Mouse (Mus musculus): ENCODE measurements around the gene Myo1a. TPM values are rescaled to one million over a fixed set of nuclear protein-coding genes. Genes with fewer than 3 reads are reported as not detected.

Gene Myo1a
- polyA plus RNA-seq, 1 experiment from 2014 or later, result 0.73 TPM

DNA sequence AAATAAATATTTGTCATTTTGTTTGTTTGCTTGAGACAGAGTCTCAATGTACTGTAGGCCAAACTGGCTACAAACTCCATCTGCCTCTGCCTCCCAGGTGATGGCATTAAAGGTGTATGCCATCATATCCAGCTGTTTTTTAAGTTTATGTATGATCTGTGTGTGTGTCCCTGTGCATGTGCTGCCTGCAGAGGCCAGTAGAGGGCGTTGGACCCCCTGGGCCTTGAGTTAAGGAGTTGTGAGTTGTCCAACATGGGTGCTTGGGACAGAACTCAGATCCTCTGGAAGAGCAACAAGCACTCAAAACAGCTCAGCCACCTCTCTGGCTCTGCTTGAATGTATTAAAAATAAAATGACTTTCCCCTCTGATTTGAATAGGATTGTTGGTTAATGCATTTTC lies 13.9 kb upstream of the Myo1a start:
- Histone ChIP-seq H3K4me1 (ENCODE audit: control insufficient read depth, insufficient read depth, low read depth, low read length) (no peaks in the 10 kb centered on the region), H3K4me2 (ENCODE audit: low read length) (no peak overlapping the region), H3K27me3 (replicated peaks; ENCODE audit: control insufficient read depth, insufficient read depth, low read length) (no peaks in the 10 kb centered on the region), H3K27ac (ENCODE audit: low read depth, low read length) (no peak overlapping the region), H3K9me3 (ENCODE audit: control insufficient read depth, low read length) (no peaks in the 10 kb centered on the region), H3K4me3 (ENCODE audit: low read length) (no peak overlapping the region), H3K9ac (ENCODE audit: low read depth, low read length) (no peak overlapping the region), H3K36me3 (ENCODE audit: control insufficient read depth, insufficient read depth, low read length) (no peaks in the 10 kb centered on the region; the same call in 1 of the 2 replicates)
- no peak for ATAC-seq
- WGBS, result 36% methylated on average over 1 of the region's 1 CpGs

DNA sequence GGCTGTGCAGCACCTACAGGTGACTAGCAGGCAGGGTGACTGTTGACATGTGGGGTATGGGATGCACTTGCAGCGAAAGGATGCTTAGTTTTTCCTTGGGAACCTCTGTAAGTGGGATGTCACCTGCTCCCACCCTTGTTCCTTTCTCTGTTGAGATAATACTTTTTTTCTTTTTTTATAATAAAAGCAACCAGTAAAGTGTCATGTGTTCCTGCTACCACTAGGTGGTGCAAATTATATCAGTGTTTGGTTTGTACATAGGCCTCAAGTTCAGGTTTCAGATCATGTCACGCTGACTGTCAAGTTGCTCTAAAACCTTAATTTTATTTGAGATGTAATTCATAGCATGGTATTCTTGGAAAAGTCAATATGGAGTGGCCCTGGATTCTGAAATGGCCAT lies 10.3 kb upstream of the Myo1a start:
- H3K27me3 ChIP-seq (replicated peaks; ENCODE audit: control insufficient read depth, insufficient read depth, low read length), result no peaks in the 10 kb centered on the region
- no peak overlapping the region for H3K4me3 ChIP-seq (ENCODE audit: low read length)
- H3K9ac ChIP-seq (ENCODE audit: low read depth, low read length), result no peak overlapping the region
- ATAC-seq, result no peak
- H3K4me1 ChIP-seq (ENCODE audit: control insufficient read depth, insufficient read depth, low read depth, low read length), result no peaks in the 10 kb centered on the region
- H3K36me3 ChIP-seq (ENCODE audit: control insufficient read depth, insufficient read depth, low read length), result no peaks in the 10 kb centered on the region; the same call in 1 of the 2 replicates
- 57% methylated on average over 2 of the region's 2 CpGs for WGBS
- no peak overlapping the region for H3K4me2 ChIP-seq (ENCODE audit: low read length)
- H3K27ac ChIP-seq (ENCODE audit: low read depth, low read length), result no peak overlapping the region
- no peaks in the 10 kb centered on the region for H3K9me3 ChIP-seq (ENCODE audit: control insufficient read depth, low read length)

DNA sequence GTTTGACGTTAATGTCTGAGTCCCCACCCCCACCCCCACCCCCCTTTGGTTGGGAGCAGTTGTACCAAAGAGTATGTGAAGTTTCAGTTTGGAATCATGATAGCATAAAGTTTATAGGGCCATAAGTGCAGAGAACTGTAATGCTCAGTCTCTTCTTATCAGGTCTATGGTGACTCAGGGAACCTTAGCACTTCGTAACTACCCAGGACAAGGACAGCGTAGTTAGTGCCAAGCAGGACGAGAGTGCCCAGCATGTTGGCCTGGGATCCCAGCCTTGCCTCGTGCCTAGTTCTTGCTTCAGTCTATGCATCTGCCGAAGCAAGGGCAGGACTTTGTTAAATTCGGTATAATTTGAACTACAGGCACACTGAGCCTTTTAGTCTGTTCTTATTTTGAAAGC lies 9.2 kb upstream of the Myo1a start:
- H3K9me3 ChIP-seq (ENCODE audit: control insufficient read depth, low read length), result no peaks in the 10 kb centered on the region
- H3K4me2 ChIP-seq (ENCODE audit: low read length), result no peak overlapping the region
- H3K27ac ChIP-seq (ENCODE audit: low read depth, low read length), result no peak overlapping the region
- H3K27me3 ChIP-seq (replicated peaks; ENCODE audit: control insufficient read depth, insufficient read depth, low read length), result no peaks in the 10 kb centered on the region
- H3K4me3 ChIP-seq (ENCODE audit: low read length), result no peak overlapping the region
- no peaks in the 10 kb centered on the region; the same call in 1 of the 2 replicates for H3K36me3 ChIP-seq (ENCODE audit: control insufficient read depth, insufficient read depth, low read length)
- H3K4me1 ChIP-seq (ENCODE audit: control insufficient read depth, insufficient read depth, low read depth, low read length), result no peaks in the 10 kb centered on the region
- ATAC-seq, result no peak
- no peak overlapping the region for H3K9ac ChIP-seq (ENCODE audit: low read depth, low read length)
- WGBS, result 94% methylated on average over 7 of the region's 7 CpGs

DNA sequence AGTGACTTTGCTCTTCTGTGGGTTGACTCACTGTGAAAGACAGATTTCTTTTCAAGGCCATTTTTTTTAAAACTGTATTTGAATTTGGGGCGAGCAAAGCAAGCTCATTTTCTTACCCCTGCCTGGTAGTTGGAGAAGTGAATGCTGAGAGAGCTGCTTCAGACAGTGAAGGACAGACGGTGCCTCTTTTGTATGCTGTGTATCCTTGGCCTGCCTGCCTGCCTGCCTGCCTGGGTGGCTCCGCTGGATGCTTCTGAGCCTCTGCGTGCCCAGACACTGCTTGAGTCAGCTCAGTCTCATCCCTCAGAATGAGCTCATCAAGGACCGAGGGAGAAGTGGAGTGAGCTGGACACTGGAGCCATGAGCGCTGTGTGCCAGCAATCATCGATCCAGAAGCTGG lies 6.0 kb upstream of the Myo1a start:
- Histone ChIP-seq H3K27me3 (replicated peaks; ENCODE audit: control insufficient read depth, insufficient read depth, low read length) (no peaks in the 10 kb centered on the region), H3K9me3 (ENCODE audit: control insufficient read depth, low read length) (no peaks in the 10 kb centered on the region), H3K4me2 (ENCODE audit: low read length) (no peak overlapping the region), H3K4me1 (ENCODE audit: control insufficient read depth, insufficient read depth, low read depth, low read length) (no peaks in the 10 kb centered on the region), H3K4me3 (ENCODE audit: low read length) (no peak overlapping the region), H3K36me3 (ENCODE audit: control insufficient read depth, insufficient read depth, low read length) (no peaks in the 10 kb centered on the region; the same call in 1 of the 2 replicates), H3K27ac (ENCODE audit: low read depth, low read length) (no peak overlapping the region), H3K9ac (ENCODE audit: low read depth, low read length) (no peak overlapping the region)
- ATAC-seq, result no peak
- 92% methylated on average over 7 of the region's 7 CpGs for WGBS

DNA sequence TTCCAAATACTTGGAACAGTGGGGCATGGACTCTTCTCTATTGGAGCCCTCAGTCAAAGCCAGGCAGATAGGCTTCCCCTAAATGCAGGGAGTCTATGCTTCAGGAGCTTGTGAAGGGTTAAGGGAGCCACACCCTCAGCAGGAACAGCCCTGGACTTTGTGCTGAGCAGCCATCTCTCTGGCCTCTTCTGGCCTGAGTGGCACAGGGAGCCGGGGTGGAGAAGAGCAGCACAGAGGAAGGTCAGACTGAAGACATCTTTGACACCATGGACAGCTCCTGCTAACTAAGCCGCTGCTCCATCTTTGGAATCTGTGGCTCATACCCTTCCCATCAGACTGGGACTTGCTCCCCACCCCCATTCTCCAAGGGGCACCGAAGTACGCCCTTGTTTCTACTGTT lies 1.7 kb upstream of the Myo1a start:
- Histone ChIP-seq H3K9ac (ENCODE audit: low read depth, low read length) (no peak overlapping the region), H3K27me3 (replicated peaks; ENCODE audit: control insufficient read depth, insufficient read depth, low read length) (no peaks in the 10 kb centered on the region), H3K4me2 (ENCODE audit: low read length) (no peak overlapping the region), H3K4me3 (ENCODE audit: low read length) (no peak overlapping the region), H3K4me1 (ENCODE audit: control insufficient read depth, insufficient read depth, low read depth, low read length) (no peaks in the 10 kb centered on the region), H3K36me3 (ENCODE audit: control insufficient read depth, insufficient read depth, low read length) (no peaks in the 10 kb centered on the region), H3K27ac (ENCODE audit: low read depth, low read length) (no peak overlapping the region), H3K9me3 (ENCODE audit: control insufficient read depth, low read length) (no peaks in the 10 kb centered on the region)
- no peak for ATAC-seq
- 57% methylated on average over 4 of the region's 4 CpGs for WGBS

DNA sequence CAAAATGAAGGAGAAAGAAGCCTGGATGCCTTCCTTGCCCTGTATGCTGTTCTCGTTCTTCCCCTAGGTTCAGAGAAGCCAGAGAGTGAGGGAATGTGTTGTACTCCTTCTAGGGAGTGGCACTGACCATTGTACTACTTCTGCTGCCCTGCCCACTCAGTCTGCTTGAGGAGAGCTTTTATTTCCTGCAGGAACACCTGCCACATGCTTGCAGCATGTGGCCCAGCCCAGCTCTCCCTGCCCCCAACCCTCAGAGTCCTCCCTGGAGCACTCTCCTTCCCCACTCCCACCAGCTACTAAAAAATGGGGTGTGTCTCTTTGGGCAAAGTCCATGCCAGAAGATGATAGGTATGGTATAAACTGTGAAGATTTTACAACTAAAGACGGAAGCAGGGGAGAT lies 677 bp upstream of the Myo1a start:
- WGBS, result 87% methylated on average over 2 of the region's 2 CpGs
- H3K27me3 ChIP-seq (replicated peaks; ENCODE audit: control insufficient read depth, insufficient read depth, low read length), result no peaks in the 10 kb centered on the region
- H3K27ac ChIP-seq (ENCODE audit: low read depth, low read length), result no peak overlapping the region
- H3K4me1 ChIP-seq (ENCODE audit: control insufficient read depth, insufficient read depth, low read depth, low read length), result no peaks in the 10 kb centered on the region
- H3K4me2 ChIP-seq (ENCODE audit: low read length), result no peak overlapping the region
- H3K9ac ChIP-seq (ENCODE audit: low read depth, low read length), result no peak overlapping the region
- no peak overlapping the region for H3K4me3 ChIP-seq (ENCODE audit: low read length)
- no peaks in the 10 kb centered on the region for H3K36me3 ChIP-seq (ENCODE audit: control insufficient read depth, insufficient read depth, low read length)
- ATAC-seq, result no peak
- no peaks in the 10 kb centered on the region for H3K9me3 ChIP-seq (ENCODE audit: control insufficient read depth, low read length)

DNA sequence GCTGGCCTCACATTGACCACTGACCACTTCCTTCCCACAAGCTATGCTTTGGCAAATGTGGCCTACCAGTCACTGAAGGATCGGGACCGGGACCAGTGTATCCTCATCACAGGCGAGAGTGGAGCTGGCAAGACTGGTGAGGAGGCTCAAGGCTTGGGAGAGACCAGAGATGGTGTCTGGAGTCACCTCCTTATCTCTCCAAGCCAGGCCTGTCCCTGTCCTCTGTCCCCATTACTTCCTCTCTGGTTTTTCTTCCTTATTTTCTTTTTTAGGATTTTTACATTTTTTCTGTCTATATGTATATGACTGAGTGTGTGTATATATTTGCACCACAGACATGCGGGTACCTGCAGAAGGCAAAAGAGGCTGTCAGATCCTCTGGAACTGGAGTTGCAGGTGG lies 813 bp downstream of the Myo1a start:
- no peaks in the 10 kb centered on the region for H3K9me3 ChIP-seq (ENCODE audit: control insufficient read depth, low read length)
- H3K4me1 ChIP-seq (ENCODE audit: control insufficient read depth, insufficient read depth, low read depth, low read length), result no peaks in the 10 kb centered on the region
- no peak for ATAC-seq
- no peak overlapping the region for H3K4me3 ChIP-seq (ENCODE audit: low read length)
- H3K27ac ChIP-seq (ENCODE audit: low read depth, low read length), result no peak overlapping the region
- no peaks in the 10 kb centered on the region for H3K36me3 ChIP-seq (ENCODE audit: control insufficient read depth, insufficient read depth, low read length)
- no peaks in the 10 kb centered on the region for H3K27me3 ChIP-seq (replicated peaks; ENCODE audit: control insufficient read depth, insufficient read depth, low read length)
- H3K9ac ChIP-seq (ENCODE audit: low read depth, low read length), result no peak overlapping the region
- 93% methylated on average over 4 of the region's 4 CpGs for WGBS
- H3K4me2 ChIP-seq (ENCODE audit: low read length), result no peak overlapping the region

DNA sequence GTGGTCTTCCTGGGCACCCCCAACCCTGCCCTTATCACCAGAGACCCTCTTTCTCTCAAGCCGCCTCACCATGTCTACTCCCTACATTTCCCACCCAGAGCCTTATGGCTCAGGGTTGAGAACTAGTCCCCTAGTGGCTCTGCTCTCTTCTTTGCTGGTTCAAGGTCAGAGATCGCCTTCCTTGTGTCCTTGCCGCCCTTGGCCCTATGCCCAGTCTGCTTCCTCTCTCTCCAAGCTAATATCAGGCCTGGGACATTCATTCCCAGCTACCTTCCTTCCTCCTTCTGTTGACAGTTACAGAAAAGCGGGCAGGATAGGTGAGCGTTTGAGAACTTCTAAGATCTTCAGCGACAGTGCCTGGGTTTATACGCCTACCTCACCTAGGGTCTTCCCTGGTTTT lies 2.8 kb downstream of the Myo1a start:
- no peaks in the 10 kb centered on the region for H3K27me3 ChIP-seq (replicated peaks; ENCODE audit: control insufficient read depth, insufficient read depth, low read length)
- no peak for ATAC-seq
- H3K9ac ChIP-seq (ENCODE audit: low read depth, low read length), result no peak overlapping the region
- no peaks in the 10 kb centered on the region for H3K36me3 ChIP-seq (ENCODE audit: control insufficient read depth, insufficient read depth, low read length)
- WGBS, result 91% methylated on average over 7 of the region's 7 CpGs
- H3K9me3 ChIP-seq (ENCODE audit: control insufficient read depth, low read length), result no peaks in the 10 kb centered on the region
- no peaks in the 10 kb centered on the region for H3K4me1 ChIP-seq (ENCODE audit: control insufficient read depth, insufficient read depth, low read depth, low read length)
- H3K27ac ChIP-seq (ENCODE audit: low read depth, low read length), result no peak overlapping the region
- no peak overlapping the region for H3K4me3 ChIP-seq (ENCODE audit: low read length)
- no peak overlapping the region for H3K4me2 ChIP-seq (ENCODE audit: low read length)

DNA sequence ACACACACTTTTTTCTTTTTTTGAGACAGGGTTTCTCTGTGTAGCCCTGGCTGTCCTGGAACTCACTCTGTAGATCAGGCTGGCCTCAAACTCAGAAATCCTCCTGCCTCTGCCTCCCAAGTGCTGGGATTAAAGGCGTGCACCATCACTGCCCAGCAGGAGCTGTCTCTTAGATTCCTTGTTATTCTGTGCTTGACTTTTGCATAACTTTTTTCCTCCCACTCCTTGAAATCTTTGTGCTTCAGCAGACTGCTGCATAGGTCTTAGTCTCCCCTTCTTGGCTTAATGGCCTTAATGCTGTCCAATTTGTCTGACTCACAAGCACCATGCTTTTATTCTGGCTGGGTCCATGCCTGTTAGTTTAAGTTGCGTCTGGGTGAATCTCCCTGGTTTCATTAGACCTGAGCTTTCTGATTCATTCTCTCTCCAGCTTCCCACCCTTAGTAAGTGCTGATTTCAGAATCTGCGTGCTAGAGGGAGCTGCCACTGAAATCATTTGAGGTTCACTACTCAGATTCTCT lies 3.9 kb downstream of the Myo1a start:
- Histone ChIP-seq H3K4me1 (ENCODE audit: control insufficient read depth, insufficient read depth, low read depth, low read length) (no peaks in the 10 kb centered on the region), H3K9me3 (ENCODE audit: control insufficient read depth, low read length) (no peaks in the 10 kb centered on the region), H3K4me3 (ENCODE audit: low read length) (no peak overlapping the region), H3K27ac (ENCODE audit: low read depth, low read length) (no peak overlapping the region), H3K27me3 (replicated peaks; ENCODE audit: control insufficient read depth, insufficient read depth, low read length) (no peaks in the 10 kb centered on the region), H3K9ac (ENCODE audit: low read depth, low read length) (no peak overlapping the region), H3K36me3 (ENCODE audit: control insufficient read depth, insufficient read depth, low read length) (no peaks in the 10 kb centered on the region), H3K4me2 (ENCODE audit: low read length) (no peak overlapping the region)
- WGBS, result 82% methylated on average over 3 of the region's 3 CpGs
- ATAC-seq, result no peak

DNA sequence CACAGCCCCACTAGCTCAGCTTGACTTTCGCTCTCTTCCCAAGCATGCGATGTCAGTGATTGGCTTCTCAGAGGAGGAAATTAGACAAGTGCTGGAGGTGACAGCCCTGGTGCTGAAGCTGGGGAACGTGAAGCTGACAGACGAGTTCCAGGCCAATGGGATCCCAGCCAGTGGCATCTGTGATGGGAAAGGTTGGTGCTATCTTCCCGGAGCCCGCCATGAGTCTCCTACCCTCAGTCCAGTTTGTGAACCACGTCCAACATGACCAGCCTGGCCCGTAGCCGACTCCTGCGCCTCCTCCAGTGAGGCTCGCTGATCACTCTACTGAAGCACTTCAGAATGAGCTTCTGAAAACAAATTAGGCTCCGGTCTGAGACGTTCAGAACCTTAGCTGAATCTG lies 5.4 kb downstream of the Myo1a start:
- Histone ChIP-seq H3K4me3 (ENCODE audit: low read length) (no peak overlapping the region), H3K4me1 (ENCODE audit: control insufficient read depth, insufficient read depth, low read depth, low read length) (no peaks in the 10 kb centered on the region), H3K36me3 (ENCODE audit: control insufficient read depth, insufficient read depth, low read length) (no peaks in the 10 kb centered on the region), H3K27me3 (replicated peaks; ENCODE audit: control insufficient read depth, insufficient read depth, low read length) (no peaks in the 10 kb centered on the region), H3K4me2 (ENCODE audit: low read length) (no peak overlapping the region), H3K27ac (ENCODE audit: low read depth, low read length) (no peak overlapping the region), H3K9me3 (ENCODE audit: control insufficient read depth, low read length) (no peaks in the 10 kb centered on the region), H3K9ac (ENCODE audit: low read depth, low read length) (no peak overlapping the region)
- ATAC-seq, result no peak
- WGBS, result 85% methylated on average over 13 of the region's 13 CpGs

Measured in hindbrain, embryonic 16.5 days (tissue).